Mouse (Mus musculus) liver, embryonic 14.5 days (tissue): ENCODE results near the gene Pacsin2. TPM values are rescaled to one million over a fixed set of nuclear protein-coding genes. Genes with fewer than 3 reads are reported as not detected.

Experiments
- ATAC-seq: fragments of 200-750 bp; cut with Nextera tagmentation; 2 replicates; pipeline ENCODE4 v1.8.0; 2017; ENCODE audit warnings: moderate number of reproducible peaks, mild to moderate bottlenecking, moderate library complexity; ENCODE audit not compliant: insufficient read depth
- DNase-seq, 3 experiments: peaks; one replicate each; pipeline ENCODE4 v3.0.0-alpha.2; 2012 to 2013; ENCODE audit warnings: low read depth in 3 of 3, low spot score in 3 of 3
- H3K27ac ChIP-seq: fragments of 300-500 bp; sonication (generic); 2 replicates; pipeline ENCODE4 v1.5.1; 2014; ENCODE audit warnings: moderate library complexity, mild to moderate bottlenecking, control low read depth, inconsistent platforms
- H3K27me3 ChIP-seq: fragments of 300-500 bp; sonication (generic); 2 replicates; pipeline ENCODE4 v1.6.1; 2014; ENCODE audit warnings: mild to moderate bottlenecking, low read length, moderate library complexity; ENCODE audit not compliant: control insufficient read depth, insufficient read depth
- H3K36me3 ChIP-seq: fragments of 300-500 bp; sonication (generic); replicated peaks from 2 replicates; pipeline ENCODE4 v1.6.1; 2014; ENCODE audit warnings: low read depth; ENCODE audit not compliant: control insufficient read depth, insufficient read depth
- H3K4me1 ChIP-seq, 2 experiments: fragments of 200-500 bp in 1 of 2; fragments of 300-500 bp in 1 of 2; sonication (generic) in 1 of 2; replicated peaks; 2 replicates each; pipeline ENCODE4 v1.6.1; 2012 to 2014; ENCODE audit warnings: antibody characterized with exemption in 1 of 2, inconsistent platforms in 1 of 2, low read length in 1 of 2; ENCODE audit not compliant: control insufficient read depth in 2 of 2, insufficient read depth in 2 of 2
- H3K4me2 ChIP-seq: fragments of 300-500 bp; sonication (generic); 2 replicates; pipeline ENCODE4 v1.6.1; 2014; ENCODE audit warnings: low read depth, mild to moderate bottlenecking, control low read depth, moderate library complexity
- H3K4me3 ChIP-seq, 2 experiments: fragments of 200-500 bp in 1 of 2; fragments of 300-500 bp in 1 of 2; sonication (generic) in 1 of 2; 2 replicates each; pipeline ENCODE4 v1.5.1; 2012 to 2014; ENCODE audit warnings: low read depth in 2 of 2, low read length in 2 of 2, mild to moderate bottlenecking in 2 of 2, control low read depth in 1 of 2, inconsistent platforms in 1 of 2, moderate library complexity in 1 of 2; ENCODE audit not compliant: insufficient read depth in 1 of 2
- H3K9ac ChIP-seq: fragments of 300-500 bp; sonication (generic); replicated peaks from 2 replicates; pipeline ENCODE4 v1.6.1; 2014; ENCODE audit warnings: mild to moderate bottlenecking, control low read depth, moderate library complexity
- H3K9me3 ChIP-seq: fragments of 300-500 bp; sonication (generic); 2 replicates; pipeline ENCODE4 v1.6.1; 2016; ENCODE audit warnings: low read length, mixed read lengths; ENCODE audit not compliant: control insufficient read depth
- CTCF ChIP-seq: IDR thresholded peaks from 2 replicates; pipeline ENCODE4 v1.5.1; 2016; ENCODE audit warnings: antibody characterized with exemption, low read depth, control low read depth
- EP300 ChIP-seq: IDR thresholded peaks from 2 replicates; pipeline ENCODE4 v1.6.1; 2016; ENCODE audit warnings: antibody characterized with exemption, low read depth
- WGBS: fragments of 180-500 bp; shearing (Covaris S2); extraction: QIAGEN DNeasy Blood & Tissue Kit; methylation state at CpG from one replicate; pipeline ENCODE4 v1.1.7; 2014; ENCODE audit not compliant: insufficient replicate concordance; 5-methylcytosine and 5-hydroxymethylcytosine counted together
- polyA plus RNA-seq, 2 experiments: library from polyadenylated mRNA; depleted of rRNA in 1 of 2; stranded (reverse) in 1 of 2; unstranded in 1 of 2; fragments of >200 nt; fragmentation: Nextera tagmentation in 1 of 2; extraction: Ambion mirVana in 1 of 2; gene quantifications; 2 replicates each; pipeline versions ENCODE4 v1.2.1 to v1.2.3; 2012 to 2014

Pacsin2 gene
- polyA plus RNA-seq, 2 experiments, result 32.8 to 39.7 TPM

- peak overlapping the region; percentile 19; the same call in 1 of the 2 replicates for H3K27ac ChIP-seq
- no peaks in the 10 kb centered on the region for H3K27me3 ChIP-seq
- no peak overlapping the region for H3K4me2 ChIP-seq
- ATAC-seq (peak; percentile 53; the same call in 1 of the 2 replicates), DNase-seq (no peak)
- TF ChIP-seq EP300, result no peak
- TF ChIP-seq CTCF, result no peak
- no peaks in the 10 kb centered on the region for H3K9me3 ChIP-seq
- H3K9ac ChIP-seq, result no peak overlapping the region
- H3K4me1 ChIP-seq, result peaks cover 5 to 7% of the 10 kb centered on the region in 2 experiments
- 67% methylated on average over 3 of the region's 3 CpGs for WGBS
- H3K36me3 ChIP-seq, result peaks cover 17% of the 10 kb centered on the region
- no peak overlapping the region for H3K4me3 ChIP-seq
These were observed 60.4 kb downstream of the Pacsin2 start for GRCm38 (mm10) chr15:83404008-83404407.

- Histone ChIP-seq H3K27ac (no peak overlapping the region), H3K27me3 (no peaks in the 10 kb centered on the region), H3K4me3 (no peak overlapping the region), H3K9me3 (no peaks in the 10 kb centered on the region), H3K4me1 (peaks cover 5 to 7% of the 10 kb centered on the region in 2 experiments), H3K4me2 (no peak overlapping the region), H3K9ac (no peak overlapping the region), H3K36me3 (peaks cover 17% of the 10 kb centered on the region)
- TF ChIP-seq EP300 (no peak), CTCF (no peak)
- DNase-seq (no peak), ATAC-seq (no peak)
- WGBS, result 85% methylated on average over 5 of the region's 5 CpGs
These were observed 61.4 kb downstream of the Pacsin2 start for GRCm38 (mm10) chr15:83403016-83403415.

- Histone ChIP-seq H3K9me3 (no peaks in the 10 kb centered on the region), H3K4me1 (no peaks in the 10 kb centered on the region), H3K36me3 (peaks cover 48% of the 10 kb centered on the region), H3K4me2 (no peak overlapping the region), H3K27ac (no peak overlapping the region), H3K9ac (no peak overlapping the region), H3K4me3 (no peak overlapping the region), H3K27me3 (no peaks in the 10 kb centered on the region)
- no peak for ATAC-seq
- TF ChIP-seq EP300 (no peak), CTCF (peak; percentile 35)
- 72% methylated on average over 2 of the region's 2 CpGs for whole genome bisulfite sequencing
- no peak for DNase-seq
These were observed 71.7 kb downstream of the Pacsin2 start for GRCm38 (mm10) chr15:83392722-83393121.

- Histone ChIP-seq H3K4me2 (no peak overlapping the region), H3K9ac (no peak overlapping the region), H3K4me3 (no peak overlapping the region), H3K9me3 (no peaks in the 10 kb centered on the region), H3K27ac (no peak overlapping the region), H3K27me3 (no peaks in the 10 kb centered on the region), H3K4me1 (no peaks in the 10 kb centered on the region), H3K36me3 (peaks cover 82% of the 10 kb centered on the region)
- ATAC-seq (no peak), DNase-seq (no peak)
- 89% methylated on average over 2 of the region's 2 CpGs for WGBS
- TF ChIP-seq CTCF (no peak), EP300 (no peak)
These were observed 76.5 kb downstream of the Pacsin2 start for GRCm38 (mm10) chr15:83387911-83388310.

- H3K27me3 ChIP-seq, result no peaks in the 10 kb centered on the region
- WGBS, result 90% methylated on average over 2 of the region's 2 CpGs
- no peak overlapping the region for H3K9ac ChIP-seq
- no peak for DNase-seq
- no peak overlapping the region for H3K4me2 ChIP-seq
- ATAC-seq, result no peak
- H3K4me1 ChIP-seq, result 0 out of 4 replicates have a peak, but pooled peaks cover 0 to under 1% of the 10 kb centered on the region in 2 experiments
- H3K9me3 ChIP-seq, result no peaks in the 10 kb centered on the region
- no peak overlapping the region for H3K4me3 ChIP-seq
- no peak overlapping the region for H3K27ac ChIP-seq
- peaks cover 90% of the 10 kb centered on the region for H3K36me3 ChIP-seq
- TF ChIP-seq EP300 (no peak), CTCF (peak; percentile 54)
These were observed 80.8 kb downstream of the Pacsin2 start for GRCm38 (mm10) chr15:83383633-83384032.
